ENCODE assay signal across 8 mouse cellular contexts in genomic region chr5:65177026-65177514, GRCm38 (mm10). TPM values are rescaled to one million over a fixed set of nuclear protein-coding genes. Genes with fewer than 3 reads are reported as not detected.
A peak's percentile ranks its signal among the peaks of the same experiment; 100 is the strongest.
DNase-seq lines count a peak whose midpoint lies in the region; ATAC-seq lines count a peak whose summit lies in the region.

No protein-coding gene starts in this region.

- H3K36me3 ChIP-seq in forebrain, embryonic 14.5 days (ENCODE audit: control insufficient read depth, insufficient read depth, low read length), result no peaks in the 10 kb centered on the region
- no peaks in the 10 kb centered on the region for H3K36me3 ChIP-seq in forebrain, embryonic 11.5 days (ENCODE audit: control insufficient read depth, insufficient read depth, low read length)
- no peaks in the 10 kb centered on the region for H3K36me3 ChIP-seq in heart, embryonic 15.5 days
- no peaks in the 10 kb centered on the region for H3K36me3 ChIP-seq in limb, embryonic 13.5 days

- H3K4me2 ChIP-seq in forebrain, embryonic 14.5 days (ENCODE audit: low read length), result no peak overlapping the region
- H3K4me2 ChIP-seq in forebrain, embryonic 11.5 days (ENCODE audit: low read depth, low read length, severe bottlenecking), result no peak overlapping the region
- peak overlapping the region; percentile 0; the same call in 1 of the 2 replicates for H3K4me2 ChIP-seq in heart, embryonic 15.5 days
- peak overlapping the region; percentile 21; the same call in 1 of the 2 replicates for H3K4me2 ChIP-seq in limb, embryonic 13.5 days (replicated peaks)

- H3K27ac ChIP-seq in forebrain, embryonic 14.5 days (ENCODE audit: low read depth, low read length), result no peak overlapping the region
- H3K27ac ChIP-seq in forebrain, embryonic 11.5 days (ENCODE audit: low read depth, low read length), result no peak overlapping the region
- H3K27ac ChIP-seq in heart, embryonic 15.5 days, result peak overlapping the region; percentile 74
- H3K27ac ChIP-seq in limb, embryonic 13.5 days, result 0 out of 2 replicates have a peak overlapping the region, but pooled peaks have one; percentile 44

- no peaks in the 10 kb centered on the region for H3K9me3 ChIP-seq in forebrain, embryonic 14.5 days (replicated peaks; ENCODE audit: control insufficient read depth, low read length)
- H3K9me3 ChIP-seq in forebrain, embryonic 11.5 days (ENCODE audit: control insufficient read depth, low read length), result no peaks in the 10 kb centered on the region
- H3K9me3 ChIP-seq in heart, embryonic 15.5 days (replicated peaks), result no peaks in the 10 kb centered on the region
- no peaks in the 10 kb centered on the region for H3K9me3 ChIP-seq in limb, embryonic 13.5 days

- 26% methylated on average over 11 of the region's 11 CpGs for WGBS in forebrain, embryonic 14.5 days
- WGBS in forebrain, embryonic 11.5 days, result 80% methylated on average over 11 of the region's 11 CpGs
- WGBS in heart, embryonic 15.5 days, result 11% methylated on average over 11 of the region's 11 CpGs
- 24% methylated on average over 11 of the region's 11 CpGs for WGBS in limb, embryonic 13.5 days

- peak; percentile 57; the same call in 1 of the 2 replicates for ATAC-seq in forebrain, embryonic 14.5 days
- no peak for ATAC-seq in forebrain, embryonic 11.5 days (replicated peaks; ENCODE audit: low FRiP score)
- ATAC-seq in heart, embryonic 15.5 days (replicated peaks; ENCODE audit: insufficient number of reproducible peaks, insufficient read depth, low FRiP score, low read depth), result peak; percentile 57; the same call in 1 of the 2 replicates
- ATAC-seq in limb, embryonic 13.5 days (ENCODE audit: low FRiP score, low read depth), result peak; percentile 64

- DNase-seq in forebrain, embryonic 14.5 days (ENCODE audit: low spot score), result peak; percentile 65
- no peak for DNase-seq in forebrain, embryonic 11.5 days (ENCODE audit: low spot score)
- DNase-seq in NIH3T3 (ENCODE audit: low read depth) (peak; percentile 17), adipocyte (ENCODE audit: low spot score) (no peak)
- no peak for DNase-seq in gastrocnemius, postnatal 36 days
- no peak for DNase-seq in embryo, embryonic 10.5 days (ENCODE audit: low spot score)

- H3K4me3 ChIP-seq in forebrain, embryonic 14.5 days (ENCODE audit: low read depth, low read length), result no peak overlapping the region
- H3K4me3 ChIP-seq in forebrain, embryonic 11.5 days (ENCODE audit: low read depth, low read length), result no peak overlapping the region
- no peak overlapping the region for H3K4me3 ChIP-seq in heart, embryonic 15.5 days
- no peak overlapping the region for H3K4me3 ChIP-seq in limb, embryonic 13.5 days

- no peak overlapping the region for H3K9ac ChIP-seq in forebrain, embryonic 14.5 days (ENCODE audit: low read length)
- no peak overlapping the region for H3K9ac ChIP-seq in forebrain, embryonic 11.5 days (ENCODE audit: low read length)
- H3K9ac ChIP-seq in heart, embryonic 15.5 days, result no peak overlapping the region
- no peak overlapping the region for H3K9ac ChIP-seq in limb, embryonic 13.5 days

- peaks cover 20% of the 10 kb centered on the region for H3K4me1 ChIP-seq in forebrain, embryonic 14.5 days (ENCODE audit: control insufficient read depth, insufficient read depth, low read length)
- no peaks in the 10 kb centered on the region for H3K4me1 ChIP-seq in forebrain, embryonic 11.5 days (replicated peaks; ENCODE audit: control insufficient read depth, insufficient read depth, low read length)
- peaks cover 41% of the 10 kb centered on the region for H3K4me1 ChIP-seq in heart, embryonic 15.5 days (replicated peaks)
- H3K4me1 ChIP-seq in limb, embryonic 13.5 days, result peaks cover 45% of the 10 kb centered on the region

- intact Hi-C loops in gastrocnemius, postnatal 36 days (cut with DNase I), result no loop called here

- no peaks in the 10 kb centered on the region for H3K27me3 ChIP-seq in forebrain, embryonic 14.5 days (replicated peaks; ENCODE audit: control insufficient read depth, insufficient read depth, low read length)
- H3K27me3 ChIP-seq in forebrain, embryonic 11.5 days (ENCODE audit: control insufficient read depth, insufficient read depth, low read length), result no peaks in the 10 kb centered on the region
- no peaks in the 10 kb centered on the region for H3K27me3 ChIP-seq in heart, embryonic 15.5 days
- H3K27me3 ChIP-seq in limb, embryonic 13.5 days, result no peaks in the 10 kb centered on the region; the same call in 1 of the 2 replicates

RNA-seq across cellular contexts. Expression of gene Wdr19, which starts 22.4 kb away (rescaled TPM):
- 10.3 and 10.4 TPM in 2 replicates for polyA plus RNA-seq in forebrain, embryonic 14.5 days (2014; fragmentation: Nextera tagmentation; extraction: Ambion mirVana)
- 14.7 and 15.2 TPM in 2 replicates for polyA plus RNA-seq in forebrain, embryonic 11.5 days (2014; fragmentation: Nextera tagmentation; extraction: Ambion mirVana)
- 5.0 and 5.8 TPM in 2 replicates for polyA plus RNA-seq in heart, embryonic 15.5 days (2015; fragmentation: Nextera tagmentation; extraction: Ambion mirVana)
- 11.0 and 11.3 TPM in 2 replicates for polyA plus RNA-seq in limb, embryonic 13.5 days (2015; fragmentation: Nextera tagmentation; extraction: Ambion mirVana)
- total RNA-seq in gastrocnemius, postnatal 36 days (2021), result 1 to 10 TPM; 1.1 to 1.9 TPM

Comparison
In these comparisons a context has a peak if more than half of its experiments do, and no peak if none do; other contexts are left out.
1. DNase-seq: peak in forebrain, embryonic 14.5 days (single experiment) and NIH3T3 (single experiment); none in forebrain, embryonic 11.5 days (single experiment), gastrocnemius, postnatal 36 days (0 of 2), embryo, embryonic 10.5 days (single experiment) and adipocyte (single experiment).
2. H3K27ac ChIP-seq: peak in heart, embryonic 15.5 days (single experiment) and limb, embryonic 13.5 days (single experiment); none in forebrain, embryonic 14.5 days (single experiment) and forebrain, embryonic 11.5 days (single experiment).
3. H3K4me2 ChIP-seq: peak in heart, embryonic 15.5 days (single experiment) and limb, embryonic 13.5 days (single experiment); none in forebrain, embryonic 14.5 days (single experiment) and forebrain, embryonic 11.5 days (single experiment).